Mouse (Mus musculus) layer of hippocampus, postnatal 25 days (tissue): ENCODE results near the gene Cyb561. TPM values are rescaled to one million over a fixed set of nuclear protein-coding genes. Genes with fewer than 3 reads are reported as not detected.

ENCODE experiments used
- DNase-seq, 2 experiments: peaks; one replicate each; pipeline ENCODE4 v3.0.0; 2022; ENCODE audit warnings: mixed read lengths in 2 of 2, low spot score in 1 of 2; ENCODE audit errors: extremely low spot score in 1 of 2
- total RNA-seq, 2 experiments: library from RNA; stranded (reverse); gene quantifications; 2 replicates each; pipeline ENCODE4 v1.2.3; 2021

The Cyb561 gene
- total RNA-seq, 2 experiments from 2014 or later, result 51.4 to 52.3 TPM

DNA sequence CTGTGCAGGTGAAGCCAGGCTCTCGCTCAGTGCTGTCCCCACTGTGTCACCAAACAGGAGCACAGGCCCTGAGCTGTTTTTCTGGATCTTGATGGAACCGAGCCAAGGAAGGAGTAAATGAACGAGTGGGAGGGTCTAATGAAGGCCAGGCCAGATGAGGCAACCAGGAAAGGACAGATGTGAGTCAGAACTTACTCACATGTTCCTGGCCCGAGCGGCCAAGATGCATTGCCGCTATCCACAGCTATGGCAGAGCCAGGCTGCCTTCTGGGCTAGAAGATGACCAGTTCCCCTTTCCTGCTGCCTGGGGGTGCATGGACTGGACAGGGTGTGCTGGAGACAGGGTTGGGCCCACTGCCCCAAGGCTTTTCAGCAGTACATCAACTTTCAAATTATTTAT, 266 bp upstream of the Cyb561 start:
- DNase-seq, result no peak

DNA sequence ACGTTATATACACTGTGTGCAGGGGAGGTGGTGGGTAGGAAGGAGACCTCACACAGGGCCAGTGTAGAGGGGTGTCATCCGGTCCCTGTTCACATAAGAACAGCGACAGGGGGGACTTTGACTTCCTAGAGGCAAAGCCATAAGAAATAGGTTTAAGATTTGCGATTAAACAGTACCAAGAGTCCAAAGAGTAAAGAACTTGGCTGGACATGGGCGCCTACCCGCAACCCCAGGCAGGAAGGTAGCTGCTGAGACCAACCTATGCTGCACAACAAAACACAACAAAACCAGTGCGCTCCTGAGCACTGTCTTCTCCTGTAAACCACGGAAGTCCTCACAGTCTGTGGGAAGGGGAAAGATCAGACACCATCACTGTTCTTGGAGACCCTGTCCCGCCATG, 1.0 kb downstream of the Cyb561 start:
- DNase-seq, result no peak

DNA sequence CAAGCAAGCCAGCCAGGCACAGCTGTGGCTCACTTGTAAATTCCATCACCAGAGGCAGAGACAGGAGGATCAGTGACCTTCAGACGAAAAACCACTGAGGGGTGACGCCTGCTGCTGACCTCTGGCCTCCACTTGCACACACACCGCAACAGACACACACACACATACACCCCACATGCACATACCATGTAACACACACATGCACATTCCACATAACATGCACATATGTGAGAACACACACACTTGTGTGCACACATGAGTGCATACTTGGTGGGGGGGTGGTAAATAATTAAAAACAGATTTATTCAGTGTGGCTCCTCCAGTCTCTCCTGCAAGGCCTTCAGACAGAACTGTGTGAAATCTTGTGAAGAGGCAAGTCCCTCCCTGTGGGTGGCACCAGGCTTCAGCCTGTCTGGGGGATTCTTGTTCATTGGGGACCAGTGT, 1.5 kb downstream of the Cyb561 start:
- DNase-seq, result no peak

DNA sequence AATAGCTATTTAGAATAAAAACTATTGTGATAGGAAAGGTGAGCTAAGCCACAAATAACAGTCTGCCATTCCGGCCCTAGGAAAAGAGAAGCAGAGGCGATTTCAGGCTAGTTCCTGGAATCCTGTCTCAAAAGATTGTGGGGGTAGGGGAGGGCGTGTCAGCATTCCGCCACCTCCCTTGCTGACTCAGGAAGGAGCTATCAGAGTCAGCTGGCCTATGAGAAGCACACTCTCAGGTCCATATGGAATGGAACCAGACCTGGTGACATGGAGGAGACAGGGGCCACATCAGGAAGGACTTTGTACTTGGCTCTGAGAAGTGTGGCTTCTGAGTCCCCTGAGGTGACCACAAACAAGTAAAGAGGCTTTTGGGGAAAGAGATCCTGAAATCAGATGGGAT, 2.6 kb downstream of the Cyb561 start:
- DNase-seq, result no peak

DNA sequence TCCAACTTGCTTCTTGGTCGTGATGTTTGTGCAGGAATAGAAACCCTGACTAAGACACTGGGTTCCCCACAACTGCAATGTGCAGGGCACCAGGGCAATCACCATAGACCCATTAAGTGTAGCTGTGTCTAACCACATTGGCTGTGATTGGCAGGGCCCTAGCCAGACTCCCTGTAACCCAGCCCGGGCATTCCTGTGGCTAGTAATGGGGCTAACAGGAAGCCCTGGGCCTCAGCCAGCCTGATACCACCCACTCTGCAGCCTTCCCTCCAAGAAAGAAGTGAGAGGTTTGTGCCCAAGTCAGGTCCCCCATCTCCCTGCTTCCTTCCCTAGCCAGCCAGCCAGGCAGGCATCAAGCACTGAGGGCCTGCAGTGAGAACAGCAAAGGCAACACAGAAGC, 4.9 kb downstream of the Cyb561 start:
- DNase-seq, result no peak

DNA sequence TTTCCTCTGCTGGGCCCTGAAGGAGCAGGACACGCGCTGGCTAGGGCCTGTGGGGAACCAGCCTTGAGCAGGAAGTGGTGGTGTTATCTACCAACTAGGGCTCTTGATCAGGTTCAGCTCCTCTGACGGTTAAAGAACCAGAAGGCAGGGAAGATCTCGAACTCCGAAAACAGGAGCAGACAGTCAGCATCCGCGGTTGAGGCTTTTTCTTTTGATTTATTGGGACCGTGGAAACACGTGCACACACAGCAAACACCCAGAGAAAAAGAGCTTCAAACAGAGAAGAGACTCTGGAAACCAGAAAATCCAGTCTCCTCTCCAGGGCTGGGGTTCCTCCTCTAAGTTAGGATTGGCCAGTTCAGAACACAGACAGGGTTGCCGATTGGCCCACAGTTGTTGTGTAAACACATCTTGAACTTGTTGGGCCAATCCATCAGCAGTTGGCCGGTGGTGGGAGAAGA, 6.4 kb downstream of the Cyb561 start:
- no peak for DNase-seq

DNA sequence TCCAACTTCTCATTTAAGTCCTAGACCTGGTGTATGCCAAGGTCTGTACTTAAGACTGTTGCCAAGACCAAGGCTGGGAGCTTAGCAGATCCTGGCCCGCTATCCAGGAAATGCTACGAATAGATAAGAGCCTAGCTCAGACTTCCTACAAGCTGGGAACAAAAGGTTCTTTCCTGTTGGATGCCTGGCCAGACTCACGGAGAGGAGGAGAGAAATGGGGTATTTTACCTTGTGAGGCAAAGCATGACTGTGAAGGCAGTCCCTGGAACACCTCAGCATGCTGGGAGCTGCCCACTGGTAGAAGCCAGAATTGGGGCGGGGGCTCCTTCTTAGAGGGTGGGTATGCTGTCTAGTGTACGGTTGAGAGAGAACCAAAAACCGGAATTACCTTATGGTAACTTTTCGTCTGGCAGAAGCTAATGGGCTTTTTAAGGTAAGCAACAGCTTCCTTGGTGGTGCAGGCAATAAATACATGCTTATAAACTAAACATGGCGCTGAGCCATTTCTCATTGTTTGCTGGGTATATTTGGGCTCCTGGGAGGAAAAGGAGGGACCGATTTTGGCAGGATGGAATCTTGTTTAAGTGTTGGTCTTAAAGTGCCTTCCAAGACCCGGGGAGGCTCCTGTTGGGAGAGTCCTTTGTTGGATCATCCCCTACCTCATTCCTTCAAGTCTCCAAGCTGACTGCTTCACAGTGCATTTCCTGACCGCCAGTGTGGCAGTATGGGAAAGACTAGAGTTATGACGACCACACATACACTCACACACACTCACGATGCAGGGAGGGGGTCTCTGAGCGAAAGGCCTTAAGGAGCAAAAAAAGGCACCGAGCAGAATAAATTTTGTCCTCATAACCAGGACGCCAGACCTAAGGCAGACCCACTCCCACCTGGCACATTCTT, 8.1 kb downstream of the Cyb561 start:
- DNase-seq, result no peak

DNA sequence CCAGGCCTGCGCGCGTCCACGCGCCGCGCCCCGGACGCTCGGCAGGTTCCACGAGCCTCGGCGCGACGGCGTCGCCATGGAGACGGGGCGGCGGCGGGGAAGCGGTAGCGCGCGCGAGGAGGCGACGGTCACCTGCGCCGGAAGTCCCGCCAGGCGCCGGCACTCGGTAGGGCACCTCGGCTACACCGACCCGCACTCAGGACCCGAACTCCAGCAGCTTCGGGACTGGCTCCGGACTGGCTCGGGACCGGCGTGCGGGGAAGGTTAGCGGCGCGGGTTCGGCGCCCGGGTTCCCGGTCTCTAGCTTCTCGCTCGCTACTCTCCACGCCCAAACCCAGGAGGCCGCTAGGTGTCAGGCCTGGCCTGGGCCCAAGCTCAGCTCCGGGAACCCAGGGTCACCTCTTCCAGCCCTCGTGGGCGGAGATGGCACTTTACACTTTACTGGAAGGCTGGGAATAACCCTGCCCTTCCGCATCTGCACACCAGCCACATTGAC, 9.0 kb downstream of the Cyb561 start:
- peak; percentile 50 to 52 for DNase-seq

DNA sequence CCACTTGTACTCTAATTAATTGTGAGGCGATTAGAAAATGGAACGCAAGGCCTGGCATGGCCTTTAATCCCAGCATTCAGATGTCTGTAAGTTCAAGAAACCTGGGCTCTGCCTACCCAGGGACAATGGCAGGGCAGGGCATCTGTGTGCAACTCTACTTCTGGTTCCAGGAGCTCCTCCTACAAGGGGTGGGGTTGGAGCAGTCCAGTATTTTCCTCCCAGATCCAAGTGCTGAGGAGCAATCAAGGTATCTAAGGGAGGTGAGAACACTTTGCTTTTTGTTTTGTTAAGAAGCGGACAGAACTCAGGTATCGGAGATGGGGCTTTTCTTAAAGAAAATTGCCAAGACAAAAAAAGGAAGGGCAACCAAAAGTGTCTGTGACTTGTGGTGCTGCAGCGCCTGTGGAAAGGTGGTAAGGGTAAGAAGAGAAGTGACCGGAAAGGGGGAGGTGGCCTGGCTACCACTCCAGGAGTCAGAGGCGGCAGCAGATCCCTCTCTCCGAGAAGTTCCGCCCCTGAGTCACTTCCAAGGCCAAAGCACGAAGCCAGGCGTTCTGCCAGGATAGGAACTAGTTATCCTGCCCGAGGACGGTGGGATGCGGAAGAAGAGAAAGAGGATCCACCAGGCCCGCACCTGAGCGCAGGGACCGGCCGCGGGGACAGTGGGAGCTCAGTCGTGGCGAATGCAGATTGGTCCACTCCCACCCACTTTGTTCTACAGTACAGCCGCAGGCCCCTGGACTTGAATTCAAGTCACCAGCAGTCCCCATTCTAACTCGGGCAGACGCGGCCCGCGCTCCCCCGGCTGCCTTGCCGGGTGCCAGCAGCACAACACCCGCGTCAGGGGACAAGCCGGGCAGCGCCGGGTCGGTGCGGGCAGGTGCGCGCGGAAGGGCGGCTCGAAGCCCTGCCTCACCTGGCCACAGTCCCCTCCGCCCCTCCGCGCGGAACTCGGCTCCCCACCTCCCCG, 9.7 kb downstream of the Cyb561 start:
- no peak for DNase-seq

DNA sequence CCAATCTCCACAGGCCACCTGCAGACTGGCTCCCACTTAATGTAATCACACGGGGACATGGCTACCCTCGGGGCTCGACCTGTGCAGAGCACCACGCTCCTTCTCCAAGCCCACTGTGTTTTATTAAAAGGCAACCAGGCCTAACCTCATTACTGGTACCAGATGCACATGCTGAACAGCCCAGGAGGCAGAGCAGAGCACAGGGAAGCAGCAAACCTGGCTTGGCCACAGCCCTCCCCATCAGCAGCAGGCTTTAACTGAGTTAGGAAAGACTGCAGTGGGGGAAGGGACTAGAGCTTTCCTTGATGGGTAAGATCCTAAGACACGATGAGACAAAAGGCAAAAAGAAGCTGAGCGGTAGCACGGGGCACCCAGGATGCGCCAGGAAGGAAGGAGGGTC, 11.2 kb downstream of the Cyb561 start:
- DNase-seq, result no peak

DNA sequence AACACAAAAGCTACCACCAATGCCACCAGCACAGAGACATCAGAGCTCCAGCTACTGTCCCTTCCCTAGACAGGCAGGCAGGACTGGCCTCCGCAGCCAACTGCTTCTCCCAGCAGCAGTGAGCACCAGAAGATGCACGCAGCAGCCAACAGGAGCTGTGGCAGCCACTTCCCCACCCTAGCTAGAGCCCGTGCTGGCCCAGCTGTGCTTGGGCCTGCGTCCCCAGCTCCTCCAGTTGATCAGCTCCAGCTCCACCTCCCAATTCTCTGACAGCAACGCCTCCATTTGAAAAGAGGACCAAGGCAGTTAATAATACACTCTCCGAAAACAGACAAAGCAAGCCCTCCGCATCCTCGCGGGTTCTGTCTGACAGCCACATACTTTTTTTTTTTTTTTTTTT, 14.4 kb downstream of the Cyb561 start:
- DNase-seq, result no peak

DNA sequence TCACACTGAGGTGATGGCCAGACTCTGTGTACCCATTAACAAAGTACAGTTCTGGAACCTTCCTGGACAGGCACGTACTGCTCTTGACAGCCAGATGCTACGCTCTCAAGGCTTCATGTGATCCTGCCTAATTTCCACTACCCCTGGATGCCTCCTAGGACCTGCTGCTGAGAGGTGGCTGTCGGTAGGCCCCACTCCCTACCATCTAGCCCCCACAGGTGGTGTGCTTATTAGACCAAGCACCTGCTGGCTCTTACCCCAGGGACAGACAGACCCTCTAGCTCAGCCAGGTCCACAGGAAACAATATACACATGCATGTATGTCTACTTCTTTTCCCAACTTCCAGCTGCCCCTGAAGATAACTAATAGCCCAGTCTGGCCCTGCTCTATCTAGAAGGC, 16.2 kb downstream of the Cyb561 start:
- DNase-seq, result no peak

DNA sequence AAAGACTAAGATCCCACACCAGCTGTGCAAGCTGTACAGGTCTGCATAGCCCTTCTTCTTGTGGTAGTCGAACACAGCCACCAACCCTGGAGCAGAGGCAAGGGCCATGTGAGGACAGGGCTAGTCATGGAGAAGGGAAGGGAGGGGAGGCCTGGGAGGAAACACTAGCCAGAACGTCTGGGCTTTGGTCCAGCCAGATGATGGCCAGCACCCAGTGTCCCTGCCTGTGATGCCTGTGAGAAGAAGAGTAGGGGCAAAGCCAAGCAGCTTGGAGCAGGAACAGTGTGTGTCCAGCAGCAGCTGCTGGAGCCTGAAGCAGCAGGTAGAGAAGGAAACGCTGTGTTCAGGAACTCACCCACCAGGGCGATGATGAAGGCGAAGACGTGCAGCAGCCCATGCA, 16.9 kb downstream of the Cyb561 start:
- DNase-seq, result peak in 1 of 2 experiments; percentile 30

DNA sequence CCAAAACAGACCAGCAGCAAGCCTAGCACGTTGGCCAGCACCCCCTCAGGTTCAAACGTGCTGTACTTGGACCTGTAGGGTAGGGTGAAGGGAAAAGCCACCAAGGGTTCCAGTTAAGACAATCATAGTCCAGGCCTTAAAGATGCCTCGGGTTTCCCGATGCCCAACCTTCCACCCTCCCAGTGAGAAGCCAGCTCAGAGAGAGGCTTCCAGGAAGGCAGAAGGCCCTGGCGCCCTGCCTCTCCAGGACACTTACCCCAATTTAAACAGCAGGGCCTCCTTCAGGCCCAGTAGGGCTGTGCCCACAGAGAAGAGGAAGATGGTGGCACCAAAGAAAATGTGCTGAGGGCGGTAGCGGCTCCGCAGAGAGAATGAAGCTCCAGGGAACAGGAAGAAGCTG, 17.6 kb downstream of the Cyb561 start:
- no peak for DNase-seq

DNA sequence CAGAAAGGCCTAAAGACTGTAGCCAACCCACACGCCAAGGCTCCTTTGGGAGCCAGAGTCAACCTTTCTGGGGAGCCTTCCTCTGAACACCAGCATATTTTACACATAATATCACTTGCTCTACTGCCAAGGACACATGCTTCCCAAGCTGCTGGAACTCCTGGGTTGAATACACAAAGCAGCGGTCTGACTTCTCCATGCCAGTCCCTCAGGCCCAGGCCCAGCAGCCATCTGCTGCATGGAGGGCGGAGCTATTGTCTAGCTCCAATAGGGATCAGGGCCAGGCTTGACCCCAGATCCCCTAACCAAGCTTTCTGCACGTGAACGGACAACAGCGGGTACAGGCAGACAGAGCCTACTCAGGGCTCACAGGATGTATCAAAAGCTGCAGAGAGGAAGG, 18.3 kb downstream of the Cyb561 start:
- DNase-seq, result no peak

DNA sequence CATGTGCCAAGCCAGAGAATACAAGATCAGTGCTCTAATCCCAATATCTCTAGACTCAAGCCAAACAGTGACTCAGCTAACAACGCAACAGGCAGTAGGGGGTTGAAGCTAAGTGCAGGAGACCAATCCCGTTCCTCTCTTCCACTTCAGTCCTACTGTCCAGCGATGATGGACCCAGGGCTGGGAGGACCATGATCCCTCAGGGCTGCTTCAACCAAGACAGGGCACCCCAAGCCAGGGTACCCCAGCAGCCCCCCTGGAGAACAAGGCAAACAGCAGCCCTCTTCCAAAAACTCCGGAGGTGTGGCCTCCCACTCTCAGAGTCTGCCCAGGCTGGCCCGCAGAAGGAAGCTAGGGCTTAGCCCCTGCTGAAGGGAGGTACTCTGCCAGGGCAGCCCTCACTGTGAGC, 18.8 kb downstream of the Cyb561 start:
- no peak for DNase-seq

DNA sequence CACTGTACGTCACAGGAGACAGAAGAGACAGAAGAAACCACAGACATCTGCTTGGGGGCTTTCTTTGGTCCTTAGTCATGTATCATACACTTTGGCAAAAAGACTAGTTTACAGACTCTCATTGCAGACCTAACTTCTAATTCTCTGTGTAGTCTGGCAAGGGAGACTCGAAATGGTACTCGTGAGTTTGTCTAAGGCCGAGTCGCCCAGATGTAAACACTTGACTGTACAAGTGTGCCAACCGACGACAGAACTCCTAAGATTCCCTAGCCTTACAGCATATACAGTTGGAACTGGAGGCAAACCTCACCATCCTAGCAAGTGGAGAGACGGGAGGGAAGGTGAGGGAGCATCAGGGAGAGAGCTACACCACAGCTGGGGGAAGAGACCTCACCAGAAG, 19.4 kb downstream of the Cyb561 start:
- DNase-seq, result no peak

DNA sequence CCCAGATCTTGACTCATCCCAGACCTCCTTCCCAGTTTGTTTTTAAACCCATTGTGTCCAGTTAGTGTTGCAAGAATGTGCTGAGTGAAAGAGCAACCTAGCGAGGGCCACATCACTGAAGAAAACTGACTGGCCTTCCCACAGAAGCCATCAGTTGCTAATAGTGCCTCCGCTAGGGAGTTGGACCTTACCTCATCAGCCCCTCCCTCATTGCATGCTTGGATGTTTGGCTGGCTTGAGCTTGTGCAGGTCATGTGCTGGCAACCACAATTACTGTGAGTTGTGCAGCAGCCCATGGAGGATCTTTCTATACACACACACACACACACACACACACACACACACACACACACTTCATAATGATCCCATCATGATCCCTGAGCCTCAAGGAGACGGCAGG, 21.8 kb downstream of the Cyb561 start:
- DNase-seq, result no peak

DNA sequence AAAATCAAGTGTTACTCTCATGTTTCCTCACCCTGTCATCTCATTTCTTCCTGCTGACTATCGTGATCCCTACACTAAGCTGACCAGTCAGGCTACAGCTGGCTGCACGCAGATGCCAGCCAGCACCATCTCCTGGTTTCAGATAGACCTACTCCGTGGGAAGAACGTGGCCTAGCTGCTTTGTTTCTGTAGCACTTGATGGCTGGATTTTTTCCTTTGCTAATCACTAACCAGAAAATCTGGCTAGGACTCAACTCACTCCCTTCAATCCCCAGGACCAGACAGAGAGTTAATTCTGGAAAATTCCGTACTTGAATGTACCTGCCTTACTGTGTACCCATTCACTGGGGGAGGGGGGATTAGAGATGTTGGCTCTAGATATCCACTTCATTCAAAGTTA, 25.0 kb downstream of the Cyb561 start:
- no peak for DNase-seq

DNA sequence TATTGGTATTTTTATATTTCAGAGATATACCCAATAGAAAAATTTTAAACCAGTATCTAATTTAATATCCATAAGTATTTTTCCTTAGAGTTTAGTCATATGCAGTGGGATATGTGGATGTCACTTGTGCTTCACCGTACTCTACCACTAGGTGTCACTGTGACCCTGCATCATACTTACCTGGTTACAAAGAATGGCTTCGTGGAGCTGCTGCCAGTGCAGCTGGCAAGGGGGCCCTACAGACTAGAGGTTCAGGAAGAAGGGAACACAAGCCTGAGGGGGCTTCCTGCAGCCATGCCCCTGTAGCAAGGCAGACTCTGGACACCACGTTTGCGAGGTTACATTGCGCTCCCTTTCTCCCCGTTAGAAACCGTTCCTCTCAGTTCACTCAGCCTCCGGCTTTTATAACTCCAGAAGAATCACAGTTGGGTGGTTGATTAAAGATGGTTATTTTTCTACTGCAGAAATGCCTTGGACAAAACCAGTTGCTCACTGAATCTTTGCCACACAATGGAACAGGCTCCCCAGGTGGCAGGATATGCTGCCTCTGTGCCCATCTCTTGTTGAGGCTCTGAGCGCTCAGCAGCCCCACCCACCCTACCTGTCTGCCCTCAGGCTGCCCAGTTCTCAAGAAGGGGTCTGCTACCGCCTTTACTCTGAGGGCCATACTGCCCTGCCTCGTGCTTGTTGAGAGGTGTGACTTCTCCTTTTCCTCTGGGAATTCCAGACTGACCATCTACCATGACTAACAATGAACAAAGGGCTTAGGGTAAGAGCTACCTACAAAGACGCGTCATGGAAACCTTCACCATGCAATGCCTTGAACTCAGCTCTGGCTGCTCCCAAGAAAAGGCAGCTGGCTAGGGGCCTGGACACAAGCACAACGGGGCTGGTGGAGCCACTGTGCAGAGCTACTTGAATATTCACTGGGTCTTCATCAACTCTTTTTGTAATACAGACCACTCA, 25.8 kb downstream of the Cyb561 start:
- peak; percentile 53 to 76 for DNase-seq
